Mouse (Mus musculus) kidney, adult 2 months (tissue): ENCODE results near the gene Imp4. TPM values are rescaled to one million over a fixed set of nuclear protein-coding genes. Genes with fewer than 3 reads are reported as not detected.
"Not testable (repeated sequence)": the region's sequence is repeated elsewhere in the genome, so short reads cannot be mapped to it uniquely, and the experiment has no call there.

ENCODE experiments used
- DNase-seq: peaks from one replicate; pipeline ENCODE4 v3.0.0; 2021
- H3K27ac ChIP-seq: fragments of 200-500 bp; 2 replicates; pipeline ENCODE4 v1.5.1; 2012; ENCODE audit warnings: low read depth, low read length, control low read depth, inconsistent platforms; ENCODE audit not compliant: insufficient read depth
- H3K27me3 ChIP-seq: fragments of 200-500 bp; replicated peaks from 2 replicates; pipeline ENCODE4 v1.6.1; 2012; ENCODE audit warnings: mild to moderate bottlenecking, moderate library complexity, low read length, inconsistent platforms; ENCODE audit not compliant: control insufficient read depth, insufficient read depth
- H3K36me3 ChIP-seq: fragments of 200-500 bp; 2 replicates; pipeline ENCODE4 v1.6.1; 2012; ENCODE audit warnings: mild to moderate bottlenecking, moderate library complexity, low read length, inconsistent platforms; ENCODE audit not compliant: control insufficient read depth, insufficient read depth
- H3K4me1 ChIP-seq: fragments of 200-500 bp; 2 replicates; pipeline ENCODE4 v1.6.1; 2011; ENCODE audit warnings: low read length; ENCODE audit not compliant: control insufficient read depth, insufficient read depth
- H3K4me3 ChIP-seq: fragments of 200-500 bp; 2 replicates; pipeline ENCODE4 v1.5.1; 2011; ENCODE audit warnings: mild to moderate bottlenecking, low read depth, low read length, control low read depth; ENCODE audit not compliant: insufficient read depth
- CTCF ChIP-seq: fragments of 200-500 bp; conservative IDR thresholded peaks from 2 replicates; pipeline ENCODE4 v1.5.1; 2011; ENCODE audit warnings: low read depth, mild to moderate bottlenecking, control low read depth, low read length, moderate library complexity, mixed read lengths; ENCODE audit not compliant: insufficient read depth, insufficient read length
- POLR2A ChIP-seq: fragments of 200-500 bp; IDR thresholded peaks from one replicate; pipeline ENCODE4 v1.6.1; 2011; ENCODE audit warnings: low read depth, low read length, control low read depth
- WGBS: fragments of 180-500 bp; shearing (Covaris S2); methylation state at CpG from one replicate; pipeline ENCODE4 v1.1.7; 2018; 5-methylcytosine and 5-hydroxymethylcytosine counted together
- polyA plus RNA-seq: library from polyadenylated mRNA; depleted of rRNA; stranded (reverse); fragments of >200 nt; gene quantifications from 2 replicates; pipeline ENCODE4 v1.2.3, GENCODE M21; 2012

Gene Imp4
- polyA plus RNA-seq, 1 experiment, result 64.7 TPM

DNA sequence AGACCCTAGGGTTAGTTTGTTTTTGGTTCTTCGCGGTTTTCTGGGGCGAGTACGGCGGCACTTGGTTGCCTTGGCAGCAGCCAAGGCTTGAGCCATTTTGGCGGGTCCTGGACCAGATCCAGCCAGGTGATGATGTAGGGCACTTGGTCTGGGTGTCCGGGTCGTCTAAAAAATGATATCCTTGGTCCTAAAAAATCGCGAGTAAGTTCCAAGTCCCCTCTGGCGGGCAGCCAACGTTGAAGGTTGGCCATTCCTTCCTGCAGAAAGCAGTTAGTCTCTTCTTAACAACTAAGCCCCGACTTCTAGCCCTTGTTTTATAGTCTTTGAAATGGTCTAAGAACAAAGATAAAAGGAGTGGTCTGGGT lies 7.3 kb upstream of the Imp4 start:
- WGBS, result 53% methylated on average over 13 of the region's 13 CpGs
- H3K4me3 ChIP-seq, result no peak overlapping the region

DNA sequence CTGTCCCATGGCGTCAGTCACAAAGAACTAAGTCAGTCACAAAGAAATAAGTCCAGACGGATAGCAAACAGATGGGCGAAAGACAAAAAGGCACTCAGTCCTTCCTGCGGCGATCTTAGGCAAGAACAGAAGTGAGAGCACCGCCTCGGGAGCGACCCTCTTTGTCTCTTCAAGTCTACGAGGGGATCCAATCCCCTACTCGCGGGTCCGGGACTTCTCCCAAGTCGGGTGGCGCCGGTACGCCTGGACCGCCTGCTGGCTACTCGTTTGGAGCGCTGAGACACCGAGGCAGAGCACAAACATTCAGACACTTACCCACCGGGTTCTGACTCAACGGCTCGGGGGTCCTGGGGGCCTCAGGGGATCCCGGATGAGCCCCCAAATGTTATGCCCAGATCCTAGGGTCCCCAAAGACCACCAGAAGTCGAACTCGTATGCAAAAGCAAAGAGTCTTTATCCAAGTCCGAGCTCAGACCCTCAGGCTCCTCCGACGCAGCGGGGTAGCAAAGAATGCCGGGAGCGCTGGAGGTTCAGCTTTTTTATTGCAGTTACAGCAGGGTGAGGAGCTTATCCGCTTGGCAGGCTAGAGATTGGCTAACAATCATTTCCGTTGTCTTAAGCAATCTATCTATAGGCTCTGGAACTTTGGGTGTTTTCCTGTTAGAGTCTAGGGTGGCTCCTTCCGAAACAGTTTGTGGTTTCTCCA lies 6.7 kb upstream of the Imp4 start:
- H3K4me3 ChIP-seq, result peak overlapping the region; percentile 51
- WGBS, result 15% methylated on average over 35 of the region's 35 CpGs
- peak; percentile 26 for DNase-seq
- H3K27ac ChIP-seq, result no peak overlapping the region
- no peak for TF ChIP-seq CTCF
- TF ChIP-seq POLR2A, result no peak
- 0 out of 2 replicates have a peak, but pooled peaks cover 4% of the 10 kb centered on the region for H3K4me1 ChIP-seq
- H3K27me3 ChIP-seq, result no peaks in the 10 kb centered on the region
- H3K36me3 ChIP-seq, result no peaks in the 10 kb centered on the region

More for the DNA sequence above, 7.3 kb upstream of the Imp4 start:
- 0 out of 2 replicates have a peak, but pooled peaks cover 4% of the 10 kb centered on the region for H3K4me1 ChIP-seq
- DNase-seq, result peak; percentile 31
- TF ChIP-seq POLR2A (no peak), CTCF (no peak)
- H3K36me3 ChIP-seq, result no peaks in the 10 kb centered on the region
- H3K27me3 ChIP-seq, result no peaks in the 10 kb centered on the region
- H3K27ac ChIP-seq, result no peak overlapping the region

DNA sequence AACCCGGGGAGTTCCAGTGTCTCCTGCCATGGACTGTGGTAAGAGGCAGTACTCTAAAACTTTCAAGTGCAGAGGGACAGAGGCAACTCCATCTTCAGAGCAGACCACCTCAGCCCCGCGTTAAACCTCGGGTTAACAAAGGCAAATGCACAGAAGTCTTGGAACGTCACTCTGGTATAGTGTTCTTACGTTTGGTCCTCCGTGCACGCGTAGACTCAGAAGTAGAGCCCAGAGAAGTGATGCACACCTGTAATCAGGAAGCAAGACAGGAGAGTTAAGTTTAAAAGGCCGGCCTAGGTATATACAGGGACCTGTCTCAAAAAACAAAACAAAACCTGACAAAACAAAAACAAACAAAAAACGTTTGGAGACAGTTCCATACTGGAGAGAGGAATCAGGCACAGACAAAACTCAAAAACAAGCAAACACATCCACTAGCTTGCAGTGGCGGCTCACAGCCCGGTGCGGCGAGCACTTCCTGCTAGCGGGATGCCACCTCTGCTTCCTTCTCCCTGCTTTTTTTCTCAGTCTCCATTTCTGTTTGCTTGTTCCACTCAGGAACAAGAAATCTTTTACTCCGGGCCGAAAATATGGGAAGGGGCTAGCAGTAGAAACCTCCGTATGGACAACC lies 5.6 kb upstream of the Imp4 start:
- TF ChIP-seq POLR2A (no peak), CTCF (no peak)
- peak overlapping the region; percentile 48 for H3K4me3 ChIP-seq
- 0 out of 2 replicates have a peak, but pooled peaks cover 4% of the 10 kb centered on the region for H3K4me1 ChIP-seq
- H3K36me3 ChIP-seq, result no peaks in the 10 kb centered on the region
- WGBS, result 27% methylated on average over 19 of the region's 19 CpGs
- peak; percentile 25 for DNase-seq
- H3K27me3 ChIP-seq, result no peaks in the 10 kb centered on the region
- no peak overlapping the region for H3K27ac ChIP-seq

DNA sequence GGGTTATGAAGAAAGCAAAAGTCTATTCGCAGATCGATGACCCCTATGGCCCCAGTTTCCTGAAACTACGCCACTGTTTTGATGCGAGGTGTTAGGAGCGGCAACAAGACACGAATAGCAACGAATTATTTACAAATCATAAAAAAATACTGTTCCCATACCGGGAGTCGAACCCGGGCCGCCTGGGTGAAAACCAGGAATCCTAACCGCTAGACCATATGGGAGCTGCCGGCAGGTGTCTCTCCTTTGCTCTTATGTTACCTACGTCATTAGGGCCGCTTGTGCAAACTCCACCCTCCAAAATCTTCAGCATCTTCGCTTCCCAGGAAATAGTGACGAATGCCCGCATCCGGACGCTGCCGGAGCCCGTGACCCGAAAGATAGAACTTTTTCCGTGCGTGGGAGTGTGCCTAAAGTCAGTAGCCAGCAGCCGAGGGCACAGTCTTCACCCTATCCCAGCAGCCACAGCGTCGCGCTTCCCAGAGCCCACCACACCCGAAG lies 4.9 kb upstream of the Imp4 start:
- Histone ChIP-seq H3K27ac (peak overlapping the region; percentile 34), H3K36me3 (no peaks in the 10 kb centered on the region), H3K4me3 (peak overlapping the region; percentile 62), H3K4me1 (0 out of 2 replicates have a peak, but pooled peaks cover 4% of the 10 kb centered on the region), H3K27me3 (no peaks in the 10 kb centered on the region)
- TF ChIP-seq POLR2A (peak; percentile 3), CTCF (no peak)
- DNase-seq, result peak; percentile 94
- WGBS, result under 1% methylated on average over 30 of the region's 30 CpGs

DNA sequence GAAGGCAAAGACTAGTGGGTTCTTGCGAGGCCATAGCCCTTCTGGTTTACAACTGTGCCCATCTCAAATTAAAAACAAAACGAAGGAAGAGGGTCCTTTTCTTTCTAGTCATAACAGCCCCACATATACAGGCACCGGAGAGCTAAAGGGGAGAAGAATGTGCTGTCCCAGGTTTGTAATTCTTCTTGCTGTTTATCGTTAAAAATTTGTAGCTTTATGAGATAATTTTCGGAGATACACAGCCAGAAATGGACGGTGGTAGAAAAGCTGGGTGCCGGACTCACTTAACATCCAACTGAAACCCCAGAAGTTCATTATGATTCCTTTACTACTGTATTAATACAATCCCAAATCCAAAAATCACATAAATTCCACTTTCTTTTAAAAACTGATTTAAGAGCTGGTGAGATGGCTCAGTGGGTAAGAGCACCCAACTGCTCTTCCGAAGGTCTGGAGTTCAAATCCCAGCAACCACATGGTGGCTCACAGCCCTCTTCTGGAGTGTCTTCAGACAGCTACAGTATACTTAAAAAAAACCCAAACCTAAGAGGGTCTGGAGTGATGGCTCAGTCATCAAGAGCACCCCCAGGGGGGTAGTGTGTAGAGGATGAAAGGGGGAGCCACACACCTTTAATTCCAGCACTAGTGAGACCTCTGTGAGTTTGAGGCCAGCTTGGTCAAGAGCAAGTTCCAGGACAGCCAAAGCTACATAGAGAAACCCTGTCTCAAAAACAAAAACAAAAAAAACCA lies 4.1 kb upstream of the Imp4 start:
- Histone ChIP-seq H3K4me1 (0 out of 2 replicates have a peak, but pooled peaks cover 4% of the 10 kb centered on the region), H3K36me3 (no peaks in the 10 kb centered on the region), H3K27me3 (no peaks in the 10 kb centered on the region), H3K4me3 (peak overlapping the region; percentile 62; the same call in 1 of the 2 replicates), H3K27ac (peak overlapping the region; percentile 34)
- no peak for DNase-seq
- WGBS, result 38% methylated on average over 8 of the region's 8 CpGs
- TF ChIP-seq CTCF, result no peak

DNA sequence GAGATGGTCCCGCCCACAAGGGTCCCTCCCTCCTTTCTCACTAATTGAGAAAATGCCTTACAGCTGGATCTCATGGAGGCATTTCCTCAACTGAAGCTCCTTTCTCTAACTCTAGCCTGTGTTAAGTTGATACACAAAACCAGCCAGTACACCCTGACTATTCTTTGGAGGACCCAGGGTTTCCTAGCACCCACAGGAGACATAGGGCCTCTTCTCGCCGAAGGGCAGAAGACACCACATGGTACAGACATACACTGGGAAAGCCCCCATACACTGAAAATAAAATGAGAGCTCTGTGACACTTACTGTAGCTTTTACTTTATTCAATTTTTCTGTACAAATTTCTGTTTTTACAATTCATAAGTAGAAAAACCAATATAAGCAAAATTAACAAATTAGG lies 3.3 kb upstream of the Imp4 start:
- Histone ChIP-seq H3K4me3 (no peak overlapping the region), H3K4me1 (0 out of 2 replicates have a peak, but pooled peaks cover 4% of the 10 kb centered on the region), H3K27ac (no peak overlapping the region), H3K36me3 (no peaks in the 10 kb centered on the region), H3K27me3 (no peaks in the 10 kb centered on the region)
- 93% methylated on average over 3 of the region's 3 CpGs for WGBS
- no peak for TF ChIP-seq CTCF
- no peak for TF ChIP-seq POLR2A
- DNase-seq, result no peak

DNA sequence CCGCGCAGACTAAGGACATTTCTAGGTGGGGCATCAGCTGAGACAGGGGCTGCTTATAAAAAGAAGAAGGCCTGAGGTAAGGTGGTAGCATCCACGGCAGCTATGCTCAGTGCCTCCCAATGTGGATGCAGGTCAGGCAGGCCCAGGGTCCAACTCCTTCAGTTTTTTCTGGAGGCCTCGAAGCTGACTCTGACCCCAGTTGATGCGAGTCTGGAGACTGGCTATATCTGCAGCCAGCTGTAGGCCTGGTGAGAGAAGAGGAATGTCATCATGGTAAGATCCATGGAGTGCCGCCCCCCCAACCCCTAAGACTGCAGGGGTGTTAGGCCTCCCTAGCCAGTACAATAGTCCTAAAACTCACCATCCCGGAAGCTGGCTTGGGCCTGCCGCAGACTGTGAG lies 2.3 kb upstream of the Imp4 start:
- not testable (repeated sequence) for DNase-seq, H3K27me3 ChIP-seq, H3K4me3 ChIP-seq, H3K27ac ChIP-seq, H3K4me1 ChIP-seq, H3K36me3 ChIP-seq
- WGBS, result 98% methylated on average over 8 of the region's 8 CpGs
